Mouse (Mus musculus) small intestine, adult 10 weeks (tissue): Measurements from ENCODE around the gene Olfr1252. TPM values are rescaled to one million over a fixed set of nuclear protein-coding genes. Genes with fewer than 3 reads are reported as not detected.

Source experiments
- polyA plus RNA-seq: library from polyadenylated mRNA; stranded (reverse); fragments of 350-450 nt; fragmentation: Illumina TruSeq; extraction: RNeasy Lipid Tissue Mini Kit (QIAGEN cat#74804); gene quantifications from one replicate; pipeline ENCODE4 v1.2.3, GENCODE M21; 2014; ENCODE audit warnings: low replicate concordance

The Olfr1252 gene
- polyA plus RNA-seq, result not detected

GRCm38 (mm10) chr2:89724912-89725311, at the start of gene Olfr1252:
Gene Olfr1252, minus strand, starts transcription at chr2:89725012.

GRCm38 (mm10) chr2:89756990-89757389, 32.2 kb upstream of the Olfr1252 start, which contains the start of gene Olfr1253:
Gene Olfr1253, minus strand, starts transcription at chr2:89757090.

GRCm38 (mm10) chr2:89671836-89672235, 53.0 kb downstream of the Olfr1252 start, which contains the start of gene Olfr1251:
Gene Olfr1251, minus strand, starts transcription at chr2:89671936.

Other genes with a start within 250 kb of the Olfr1252 start
- gene Olfr1241, start 237.9 kb downstream of the Olfr1252 start, polyA plus RNA-seq, result not detected
- gene Olfr1242, start 226.7 kb downstream of the Olfr1252 start, polyA plus RNA-seq, result not detected
- not detected for gene Olfr1243, start 193.5 kb downstream of the Olfr1252 start, polyA plus RNA-seq
- gene Olfr1245, start 146.6 kb downstream of the Olfr1252 start, polyA plus RNA-seq, result not detected
- gene Olfr1246, start 131.9 kb downstream of the Olfr1252 start, polyA plus RNA-seq, result not detected
- not detected for gene Olfr1247, start 110.9 kb downstream of the Olfr1252 start, polyA plus RNA-seq
- gene Olfr1248, start 106.8 kb downstream of the Olfr1252 start, polyA plus RNA-seq, result not detected
- not detected for gene Olfr1249, start 90.0 kb downstream of the Olfr1252 start, polyA plus RNA-seq
- gene Olfr1250, start 63.5 kb downstream of the Olfr1252 start, polyA plus RNA-seq, result not detected
- not detected for gene Olfr1251, start 53.1 kb downstream of the Olfr1252 start, polyA plus RNA-seq
- not detected for gene Olfr1253, start 32.1 kb upstream of the Olfr1252 start, polyA plus RNA-seq
- not detected for gene Olfr1254, start 68.6 kb upstream of the Olfr1252 start, polyA plus RNA-seq
- not detected for gene Olfr1255, start 87.0 kb upstream of the Olfr1252 start, polyA plus RNA-seq
- not detected for gene Olfr1256, start 116.5 kb upstream of the Olfr1252 start, polyA plus RNA-seq
- not detected for gene Olfr48, start 123.2 kb upstream of the Olfr1252 start, polyA plus RNA-seq
- not detected for gene Olfr1257, start 153.4 kb upstream of the Olfr1252 start, polyA plus RNA-seq
- not detected for gene Olfr1258, start 202.3 kb upstream of the Olfr1252 start, polyA plus RNA-seq
- not detected for gene Olfr1259, start 223.7 kb upstream of the Olfr1252 start, polyA plus RNA-seq
- gene Olfr1260, start 249.3 kb upstream of the Olfr1252 start, polyA plus RNA-seq, result not detected